Mouse (Mus musculus): ENCODE data around the gene Iqce.

DNA sequence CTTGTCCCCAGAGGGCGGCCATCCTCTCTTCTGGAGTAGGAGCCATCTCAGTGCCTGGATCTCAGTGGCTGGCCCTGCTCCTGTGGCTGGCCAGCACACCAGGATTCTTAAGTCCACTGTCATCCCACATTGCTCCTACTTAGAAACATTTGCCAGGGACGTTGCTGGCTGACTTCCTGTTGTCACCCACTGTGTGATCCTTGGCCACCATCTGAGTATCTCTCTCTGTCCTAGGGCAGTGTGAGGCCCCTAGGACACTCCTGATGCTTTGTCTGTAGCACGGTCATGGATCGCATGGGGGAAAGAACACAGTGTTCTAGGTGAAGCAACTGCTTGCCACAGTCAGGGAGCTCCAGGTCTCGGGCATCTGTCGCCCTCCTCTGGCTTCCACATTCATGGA lies 8.1 kb upstream of the Iqce start:
- TF ChIP-seq CTCF (IDR thresholded peaks at IDR 0.05; ENCODE audit: borderline replicate concordance, control insufficient read depth, extremely low read depth, insufficient read depth, low read length, poor library complexity) (no peak), POLR2A (IDR thresholded peaks at IDR 0.05; ENCODE audit: control insufficient read depth, extremely low read depth, insufficient read depth, low read length, poor library complexity) (no peak)
